Mouse (Mus musculus) kidney, adult 9 months (tissue): ENCODE data around the gene Tpcn2.

Source experiments
- DNase-seq: peaks from one replicate; pipeline ENCODE4 v3.0.0; 2022

Tpcn2 gene

GRCm38 (mm10) chr7:145146252-145146930, 137.4 kb downstream of the Tpcn2 start:
- DNase-seq = no peak

GRCm38 (mm10) chr7:145143502-145144070, 140.2 kb downstream of the Tpcn2 start:
- DNase-seq = no peak

GRCm38 (mm10) chr7:145140656-145141055, 143.2 kb downstream of the Tpcn2 start:
- DNase-seq = no peak

GRCm38 (mm10) chr7:145139576-145139975, 144.2 kb downstream of the Tpcn2 start:
- DNase-seq = no peak

- no peak for DNase-seq
These were observed 144.7 kb downstream of the Tpcn2 start for GRCm38 (mm10) chr7:145139100-145139499.

- no peak for DNase-seq
These were observed 145.9 kb downstream of the Tpcn2 start for GRCm38 (mm10) chr7:145137871-145138270.

GRCm38 (mm10) chr7:145136831-145137230, 147.0 kb downstream of the Tpcn2 start:
- DNase-seq = no peak
